Mouse (Mus musculus) heart, adult 10 weeks (tissue): ENCODE data around the gene Hkdc1. TPM values are rescaled to one million over a fixed set of nuclear protein-coding genes. Genes with fewer than 3 reads are reported as not detected.

ENCODE experiments used
- polyA plus RNA-seq: library from polyadenylated mRNA; stranded (reverse); fragments of 350-450 nt; fragmentation: Illumina TruSeq; extraction: RNeasy Lipid Tissue Mini Kit (QIAGEN cat#74804); gene quantifications from one replicate; pipeline ENCODE4 v1.2.3, GENCODE M21; 2014; ENCODE audit warnings: low read depth, low replicate concordance

Gene Hkdc1
- polyA plus RNA-seq: not detected

DNA sequence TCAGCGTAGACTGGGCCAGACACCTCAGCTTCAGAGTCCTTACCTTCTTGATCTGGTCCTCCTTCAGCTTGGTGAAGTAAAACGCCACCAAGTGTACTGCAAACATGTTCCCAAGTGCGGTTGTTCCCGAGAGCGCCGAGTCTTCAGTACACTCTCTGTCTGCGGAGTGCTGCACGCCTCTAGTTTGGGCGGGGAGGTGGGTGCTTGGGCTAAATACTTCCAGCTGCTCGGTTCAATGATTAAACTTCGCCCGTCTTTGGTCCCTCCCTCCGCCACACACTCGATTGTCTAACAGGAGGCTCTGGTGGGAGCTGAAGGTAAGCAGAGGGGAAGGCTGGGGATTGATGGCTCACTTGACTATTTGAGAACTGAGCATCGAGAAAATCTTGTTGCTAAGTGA lies at the start of gene Hkdc1:
Hkdc1 (minus strand) TSS at position 237 of the 400 bp plus-strand sequence.

DNA sequence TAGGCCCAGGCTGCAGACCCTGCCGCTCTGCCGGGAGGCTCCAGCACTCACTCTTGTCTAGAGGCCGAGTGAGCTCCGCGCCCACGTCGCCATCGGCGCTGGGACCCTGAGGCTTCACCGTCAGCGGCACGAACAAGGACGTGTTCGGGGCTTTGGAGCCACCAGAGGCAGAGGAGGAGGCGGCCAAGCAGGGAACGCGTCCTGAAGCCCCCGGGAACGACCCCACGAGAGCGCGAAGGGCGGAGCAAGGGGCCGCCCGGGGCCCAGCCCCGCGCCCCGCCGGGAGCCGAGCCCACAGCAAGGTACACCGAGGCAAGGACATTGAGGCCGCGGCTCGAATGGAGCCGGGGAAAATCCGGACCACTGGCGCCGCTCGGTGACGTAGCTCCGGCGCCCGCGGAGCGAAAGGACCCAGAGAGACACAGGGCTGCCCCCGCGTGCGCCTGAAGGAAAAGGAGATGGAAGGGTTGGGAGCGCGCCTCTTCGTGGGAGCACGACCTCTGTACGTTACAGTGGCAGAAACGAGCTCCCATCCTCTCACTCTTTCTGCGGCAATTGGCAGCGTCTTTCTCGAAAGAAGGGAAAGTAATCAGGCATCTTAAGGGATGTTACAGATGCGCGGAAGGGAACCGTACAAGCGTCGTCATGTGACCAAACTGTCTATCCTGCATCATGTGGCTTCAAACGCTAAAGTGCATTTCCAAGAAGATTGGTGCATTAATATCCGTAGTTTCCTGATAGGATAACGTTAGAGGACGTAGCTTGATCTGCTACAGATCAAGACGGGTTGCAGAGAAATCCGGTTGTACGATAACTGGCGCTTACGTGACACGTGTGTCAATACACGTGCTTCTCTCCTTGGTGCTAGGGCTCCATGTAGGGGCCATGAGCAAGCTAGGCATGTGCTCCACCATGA lies 27.3 kb upstream of the Hkdc1 start, which contains the start of the genes 4930507D05Rik and Supv3l1:
4930507D05Rik (plus strand) TSS at position 126 of the 916 bp plus-strand sequence.
Supv3l1 (minus strand) TSS at position 375 of the 916 bp plus-strand sequence.

DNA sequence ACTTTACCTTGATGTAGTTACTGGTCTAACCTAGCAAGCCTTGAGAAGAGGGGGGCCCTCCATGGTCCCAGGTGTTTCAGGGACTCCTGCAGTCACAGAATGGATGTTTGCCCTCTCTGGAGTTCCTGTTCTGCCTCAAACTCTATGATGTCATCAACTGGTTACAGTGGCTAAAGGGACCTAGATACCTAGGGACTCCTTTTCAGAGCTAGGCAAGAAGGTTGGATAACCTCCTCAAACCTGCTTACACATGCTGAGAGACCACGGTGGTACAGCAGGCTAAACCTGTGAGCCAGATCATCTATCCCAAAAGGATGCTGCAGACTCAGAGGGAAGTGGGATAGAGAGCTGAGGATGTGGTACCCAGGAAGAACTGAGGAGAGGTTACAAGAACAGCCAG lies 42.5 kb downstream of the Hkdc1 start, which contains the start of gene Hk1:
Hk1 (minus strand) TSS at position 101 of the 400 bp plus-strand sequence.

Other genes starting within 250 kb of the Hkdc1 start
- gene Tspan15, start 191.2 kb downstream of the Hkdc1 start, polyA plus RNA-seq: 5.9 TPM
- not detected for gene Tacr2, start 170.1 kb downstream of the Hkdc1 start, polyA plus RNA-seq
- 109 TPM for gene Hk1, start 42.6 kb downstream of the Hkdc1 start, polyA plus RNA-seq
- gene 4930507D05Rik, start 27.0 kb upstream of the Hkdc1 start, polyA plus RNA-seq: not detected
- 36.8 TPM for gene Supv3l1, start 27.2 kb upstream of the Hkdc1 start, polyA plus RNA-seq
- 70.2 TPM for gene Vps26a, start 64.3 kb upstream of the Hkdc1 start, polyA plus RNA-seq
- gene Srgn, start 105.0 kb upstream of the Hkdc1 start, polyA plus RNA-seq: 55.6 TPM
- 43.5 TPM for gene Kif1bp, start 156.0 kb upstream of the Hkdc1 start, polyA plus RNA-seq
- 28.0 TPM for gene Ddx21, start 179.8 kb upstream of the Hkdc1 start, polyA plus RNA-seq
- 48.7 TPM for gene Ddx50, start 228.7 kb upstream of the Hkdc1 start, polyA plus RNA-seq